Mouse (Mus musculus) E14TG2a.4 (cell line): ENCODE results near the gene Krt90.

Experiments
- H3K27me3 ChIP-seq: 2 replicates; pipeline ENCODE4 v1.6.1; 2014; ENCODE audit warnings: low read length, control low read depth; ENCODE audit not compliant: insufficient read depth
- H3K36me3 ChIP-seq: 2 replicates; pipeline ENCODE4 v1.6.1; 2014; ENCODE audit warnings: low read length, control low read depth; ENCODE audit not compliant: insufficient read depth
- H3K4me1 ChIP-seq: replicated peaks from 2 replicates; pipeline ENCODE4 v1.6.1; 2014; ENCODE audit warnings: low read depth, low read length, control low read depth
- H3K4me3 ChIP-seq: replicated peaks from 2 replicates; pipeline ENCODE4 v1.5.1; 2014; ENCODE audit warnings: mild to moderate bottlenecking, low read length
- H3K9me3 ChIP-seq: 2 replicates; pipeline ENCODE4 v1.6.1; 2014; ENCODE audit warnings: low read length, control low read depth
- CTCF ChIP-seq: conservative IDR thresholded peaks from 2 replicates; pipeline ENCODE4 v1.5.1; 2014; ENCODE audit warnings: low read length
- NANOG ChIP-seq: IDR thresholded peaks from 2 replicates; pipeline ENCODE4 v1.6.1; 2014; ENCODE audit warnings: borderline replicate concordance, low read length, mixed read lengths
- POU5F1 ChIP-seq: IDR thresholded peaks from 2 replicates; pipeline ENCODE4 v1.6.1; 2014; ENCODE audit warnings: low read length, borderline replicate concordance

Krt90 gene

GRCm38 (mm10) chr15:101558034-101558646 lies 4.6 kb downstream of the Krt90 start:
- no peak for TF ChIP-seq POU5F1
- TF ChIP-seq NANOG = peak; percentile 29; the same call in 1 of the 2 replicates
- Histone ChIP-seq H3K4me1 (peaks cover 11% of the 10 kb centered on the region), H3K27me3 (peaks cover 54% of the 10 kb centered on the region)

GRCm38 (mm10) chr15:101553169-101553568 lies 9.6 kb downstream of the Krt90 start:
- Histone ChIP-seq H3K36me3 (no peaks in the 10 kb centered on the region), H3K9me3 (no peaks in the 10 kb centered on the region), H3K4me3 (no peak overlapping the region), H3K4me1 (peaks cover 10% of the 10 kb centered on the region), H3K27me3 (peaks cover 56% of the 10 kb centered on the region)
- TF ChIP-seq NANOG = no peak
- no peak for TF ChIP-seq POU5F1
- TF ChIP-seq CTCF = no peak

More at GRCm38 (mm10) chr15:101558034-101558646, 4.6 kb downstream of the Krt90 start:
- H3K36me3 ChIP-seq = no peaks in the 10 kb centered on the region
- no peak overlapping the region for H3K4me3 ChIP-seq
- no peaks in the 10 kb centered on the region for H3K9me3 ChIP-seq

DNA sequence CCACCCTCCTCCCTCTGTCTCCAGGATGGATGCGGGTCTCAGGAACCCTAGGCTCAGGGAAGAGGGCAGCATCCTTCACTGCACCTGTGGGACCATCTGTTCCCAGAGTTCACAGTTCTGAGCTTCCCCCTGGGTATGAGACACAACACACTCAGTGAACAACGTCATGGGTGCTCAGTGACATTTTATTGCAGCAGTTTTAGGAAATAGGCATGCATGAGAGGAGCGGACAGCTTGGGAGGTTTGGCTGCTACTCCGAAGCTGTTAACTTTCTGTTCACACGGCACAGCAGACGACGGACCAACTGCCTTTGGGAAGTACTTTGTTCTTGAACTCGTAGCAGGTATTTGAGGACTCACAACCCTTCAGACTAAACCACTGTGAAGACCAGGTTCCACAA lies 10.6 kb downstream of the Krt90 start:
- Histone ChIP-seq H3K4me3 (no peak overlapping the region), H3K4me1 (peaks cover 7% of the 10 kb centered on the region; the same call in 1 of the 2 replicates), H3K36me3 (no peaks in the 10 kb centered on the region), H3K27me3 (peaks cover 58% of the 10 kb centered on the region), H3K9me3 (no peaks in the 10 kb centered on the region)
- TF ChIP-seq NANOG (no peak), CTCF (no peak), POU5F1 (no peak)

- H3K27me3 ChIP-seq = peaks cover 61% of the 10 kb centered on the region
- no peak for TF ChIP-seq NANOG
- no peaks in the 10 kb centered on the region for H3K36me3 ChIP-seq
- H3K4me1 ChIP-seq = peaks cover 7% of the 10 kb centered on the region; the same call in 1 of the 2 replicates
- no peaks in the 10 kb centered on the region for H3K9me3 ChIP-seq
- H3K4me3 ChIP-seq = no peak within 1 kb of the TSS
These were observed 12.2 kb downstream of the Krt90 start, which contains the start of gene Krt82 for GRCm38 (mm10) chr15:101550567-101550966. TSS of gene Krt82 (minus strand) at chr15:101550667.

GRCm38 (mm10) chr15:101544478-101544877 lies 18.3 kb downstream of the Krt90 start:
- Histone ChIP-seq H3K9me3 (peaks cover 8% of the 10 kb centered on the region), H3K27me3 (peaks cover 21% of the 10 kb centered on the region), H3K36me3 (no peaks in the 10 kb centered on the region), H3K4me3 (no peak overlapping the region), H3K4me1 (peaks cover 15% of the 10 kb centered on the region)
- TF ChIP-seq CTCF = no peak
- no peak for TF ChIP-seq NANOG
- no peak for TF ChIP-seq POU5F1

DNA sequence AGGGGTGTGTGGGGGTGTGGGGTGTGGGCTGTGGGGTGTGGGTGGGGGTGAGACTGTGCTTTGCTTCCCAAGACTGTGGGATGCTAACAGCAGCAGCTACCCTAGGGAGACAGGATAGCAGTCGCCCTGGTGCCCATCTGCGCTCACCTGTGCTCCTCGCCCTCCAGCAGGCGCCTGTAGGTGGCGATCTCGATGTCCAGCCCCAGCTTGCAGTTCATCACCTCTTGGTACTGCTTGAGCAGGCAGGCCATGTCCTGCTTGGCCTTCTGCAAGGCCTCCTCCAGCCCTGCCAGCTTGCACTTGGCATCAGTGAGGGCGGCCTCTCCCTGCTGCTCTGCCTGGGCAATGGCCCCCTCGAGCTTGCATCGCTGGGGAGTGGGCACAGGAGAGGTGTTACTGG lies 20.2 kb downstream of the Krt90 start:
- H3K9me3 ChIP-seq = peaks cover 8% of the 10 kb centered on the region

DNA sequence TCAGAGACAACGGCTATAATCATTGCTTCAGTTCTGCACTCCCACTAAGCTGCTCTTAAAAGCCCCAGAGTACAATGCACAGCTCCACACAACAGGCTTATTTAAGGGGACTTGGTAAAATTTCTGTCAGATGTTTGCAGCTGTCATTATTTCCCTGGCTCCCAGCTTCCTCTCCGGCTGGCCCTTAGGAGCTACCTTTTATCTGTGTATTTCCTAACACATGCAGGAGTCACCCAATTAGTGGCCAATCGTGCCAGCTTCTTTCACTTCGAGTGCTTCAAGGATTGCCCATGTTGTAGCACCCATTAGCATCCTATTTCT lies 24.2 kb downstream of the Krt90 start:
- Histone ChIP-seq H3K36me3 (no peaks in the 10 kb centered on the region), H3K27me3 (peaks cover 20% of the 10 kb centered on the region), H3K9me3 (peaks cover 15% of the 10 kb centered on the region), H3K4me3 (no peak overlapping the region), H3K4me1 (peaks cover 15% of the 10 kb centered on the region)
- TF ChIP-seq CTCF (no peak), POU5F1 (no peak), NANOG (no peak)

More for the DNA sequence above, 20.2 kb downstream of the Krt90 start:
- peaks cover 15% of the 10 kb centered on the region for H3K4me1 ChIP-seq
- TF ChIP-seq NANOG (no peak), CTCF (peak; percentile 31)
- peaks cover 5% of the 10 kb centered on the region for H3K27me3 ChIP-seq
- no peaks in the 10 kb centered on the region for H3K36me3 ChIP-seq
- H3K4me3 ChIP-seq = no peak overlapping the region

- Histone ChIP-seq H3K4me3 (no peak overlapping the region), H3K9me3 (peaks cover 15% of the 10 kb centered on the region), H3K36me3 (no peaks in the 10 kb centered on the region), H3K4me1 (peaks cover 15% of the 10 kb centered on the region), H3K27me3 (peaks cover 18% of the 10 kb centered on the region)
- no peak for TF ChIP-seq CTCF
- no peak for TF ChIP-seq NANOG
- no peak for TF ChIP-seq POU5F1
These were observed 24.7 kb downstream of the Krt90 start for GRCm38 (mm10) chr15:101537864-101538579.

GRCm38 (mm10) chr15:101536054-101536850 lies 26.5 kb downstream of the Krt90 start:
- peaks cover 15% of the 10 kb centered on the region for H3K9me3 ChIP-seq
- H3K4me3 ChIP-seq = no peak overlapping the region
- H3K27me3 ChIP-seq = peaks cover 18% of the 10 kb centered on the region
- no peaks in the 10 kb centered on the region for H3K36me3 ChIP-seq
- no peak for TF ChIP-seq POU5F1
- TF ChIP-seq CTCF = no peak
- TF ChIP-seq NANOG = no peak
- peaks cover 1% of the 10 kb centered on the region; the same call in 1 of the 2 replicates for H3K4me1 ChIP-seq
